Mouse (Mus musculus) lung, embryonic 15.5 days (tissue): Measurements from ENCODE around the gene Pgm5. TPM values are rescaled to one million over a fixed set of nuclear protein-coding genes. Genes with fewer than 3 reads are reported as not detected.
A peak's percentile ranks its signal among the peaks of the same experiment; 100 is the strongest.

Source experiments
- ATAC-seq: fragments of 200-750 bp; cut with Nextera tagmentation; 2 replicates; pipeline ENCODE4 v1.8.0; 2017; ENCODE audit warnings: moderate number of reproducible peaks, borderline replicate concordance; ENCODE audit not compliant: low FRiP score, low TSS enrichment; ENCODE audit errors: extremely low read depth
- H3K27ac ChIP-seq: fragments of 300-500 bp; sonication (generic); 2 replicates; pipeline ENCODE4 v1.5.1; 2015; ENCODE audit warnings: moderate library complexity, mild to moderate bottlenecking, inconsistent platforms
- H3K27me3 ChIP-seq: fragments of 300-500 bp; sonication (generic); 2 replicates; pipeline ENCODE4 v1.6.1; 2015; ENCODE audit warnings: inconsistent platforms
- H3K36me3 ChIP-seq: fragments of 300-500 bp; sonication (generic); 2 replicates; pipeline ENCODE4 v1.6.1; 2015; ENCODE audit warnings: inconsistent platforms
- H3K4me1 ChIP-seq: fragments of 300-500 bp; sonication (generic); 2 replicates; pipeline ENCODE4 v1.6.1; 2015; ENCODE audit warnings: inconsistent platforms
- H3K4me2 ChIP-seq: fragments of 300-500 bp; sonication (generic); 2 replicates; pipeline ENCODE4 v1.6.1; 2015; ENCODE audit warnings: inconsistent platforms, mild to moderate bottlenecking, moderate library complexity
- H3K4me3 ChIP-seq: fragments of 300-500 bp; sonication (generic); 2 replicates; pipeline ENCODE4 v1.5.1; 2015; ENCODE audit warnings: mild to moderate bottlenecking, inconsistent platforms
- H3K9ac ChIP-seq: fragments of 300-500 bp; sonication (generic); 2 replicates; pipeline ENCODE4 v1.6.1; 2015; ENCODE audit warnings: inconsistent platforms
- H3K9me3 ChIP-seq: fragments of 300-500 bp; sonication (generic); 2 replicates; pipeline ENCODE4 v1.6.1; 2016; ENCODE audit warnings: inconsistent platforms
- WGBS: fragments of 180-500 bp; shearing (Covaris S2); methylation state at CpG from one replicate; pipeline ENCODE4 v1.1.7; 2015; 5-methylcytosine and 5-hydroxymethylcytosine counted together
- polyA plus RNA-seq: library from polyadenylated mRNA; unstranded; fragments of >200 nt; fragmentation: Nextera tagmentation; extraction: Ambion mirVana; gene quantifications from 2 replicates; pipeline ENCODE4 v1.2.1, GENCODE M21; 2015

Pgm5 gene
- polyA plus RNA-seq, 1 experiment from 2014 or later: 3.0 TPM

- H3K27me3 ChIP-seq: no peaks in the 10 kb centered on the region
- no peak overlapping the region for H3K4me2 ChIP-seq
- H3K9me3 ChIP-seq: no peaks in the 10 kb centered on the region
- peaks cover 15% of the 10 kb centered on the region for H3K4me1 ChIP-seq
- ATAC-seq: no peak
- 40% methylated on average over 5 of the region's 5 CpGs for WGBS
- H3K4me3 ChIP-seq: no peak overlapping the region
- H3K27ac ChIP-seq: no peak overlapping the region
- H3K36me3 ChIP-seq: no peaks in the 10 kb centered on the region
- H3K9ac ChIP-seq: no peak overlapping the region
Measured at GRCm38 (mm10) chr19:24698651-24699050, 163.0 kb downstream of the Pgm5 start.

DNA sequence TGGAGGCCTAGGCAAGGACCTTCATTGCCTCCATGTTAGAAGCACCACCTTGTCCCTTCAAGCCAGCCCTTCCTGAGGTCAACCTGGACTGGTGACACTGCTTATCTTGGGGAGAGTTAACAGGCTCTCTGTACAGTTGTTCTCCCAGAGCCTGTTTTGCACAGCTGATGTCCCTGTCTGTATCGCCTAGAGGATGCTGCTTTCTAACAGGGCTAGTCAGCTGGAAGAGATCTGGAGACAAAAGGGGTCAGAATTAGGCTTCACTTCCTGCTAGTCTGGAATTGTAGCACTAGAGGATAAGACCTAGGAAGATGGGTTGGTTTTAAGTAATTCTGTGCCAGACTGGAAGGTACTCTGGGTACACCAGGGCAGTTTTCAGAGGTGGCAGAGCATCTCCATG, 163.7 kb downstream of the Pgm5 start:
- ATAC-seq: no peak
- peaks cover 14% of the 10 kb centered on the region for H3K4me1 ChIP-seq
- H3K27me3 ChIP-seq: no peaks in the 10 kb centered on the region
- no peak overlapping the region for H3K4me3 ChIP-seq
- H3K9me3 ChIP-seq: no peaks in the 10 kb centered on the region
- 77% methylated on average over 1 of the region's 1 CpGs for WGBS
- no peak overlapping the region for H3K9ac ChIP-seq
- no peaks in the 10 kb centered on the region for H3K36me3 ChIP-seq
- H3K4me2 ChIP-seq: no peak overlapping the region
- no peak overlapping the region for H3K27ac ChIP-seq

DNA sequence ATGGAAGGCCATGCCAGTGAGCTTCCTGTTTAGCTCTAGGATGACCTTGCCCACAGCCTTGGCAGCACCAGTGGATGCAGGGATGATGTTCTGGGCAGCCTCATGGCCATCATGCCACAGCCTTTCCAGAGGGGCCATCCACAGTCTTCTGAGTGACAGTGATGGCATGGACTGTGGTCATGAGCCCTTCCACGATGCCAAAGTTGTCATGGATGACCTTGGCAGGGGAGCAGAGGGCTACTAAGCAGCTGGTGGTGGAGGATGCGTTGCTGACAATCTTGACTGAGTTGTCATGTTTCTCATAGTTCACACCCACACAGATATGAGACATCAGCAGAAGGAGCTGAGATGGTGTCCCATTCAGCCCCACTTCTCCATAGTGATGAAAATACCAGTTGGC, 169.0 kb downstream of the Pgm5 start:
- no peak overlapping the region for H3K9ac ChIP-seq
- no peaks in the 10 kb centered on the region for H3K27me3 ChIP-seq
- no peak for ATAC-seq
- H3K4me3 ChIP-seq: no peak overlapping the region
- no peak overlapping the region for H3K4me2 ChIP-seq
- no peak overlapping the region for H3K27ac ChIP-seq
- no peaks in the 10 kb centered on the region for H3K9me3 ChIP-seq
- no peaks in the 10 kb centered on the region for H3K36me3 ChIP-seq
- WGBS: 76% methylated on average over 2 of the region's 2 CpGs
- H3K4me1 ChIP-seq: 0 out of 2 replicates have a peak, but pooled peaks cover 4% of the 10 kb centered on the region

DNA sequence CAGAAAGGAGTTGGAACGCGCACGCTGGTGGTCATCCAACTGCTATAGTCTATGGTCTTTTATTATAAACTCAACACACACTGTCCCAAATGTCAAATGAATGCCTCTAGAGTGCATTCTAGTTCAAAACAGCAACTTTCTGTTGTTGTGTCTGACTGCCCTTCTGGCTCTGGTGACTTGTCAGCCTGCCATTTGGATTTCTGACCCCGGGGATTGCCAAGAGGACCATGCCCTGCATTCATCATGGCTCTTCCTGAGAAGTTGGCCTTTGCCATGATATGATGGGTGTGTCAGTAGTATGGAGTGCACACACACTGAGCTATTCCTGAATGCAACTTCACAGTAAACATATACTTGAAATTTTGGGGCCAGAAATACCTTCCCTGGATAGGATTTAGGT, 172.1 kb downstream of the Pgm5 start:
- no peak for ATAC-seq
- Histone ChIP-seq H3K9ac (no peak overlapping the region), H3K27ac (no peak overlapping the region), H3K4me1 (0 out of 2 replicates have a peak, but pooled peaks cover 4% of the 10 kb centered on the region), H3K4me3 (no peak overlapping the region), H3K27me3 (no peaks in the 10 kb centered on the region), H3K36me3 (no peaks in the 10 kb centered on the region), H3K9me3 (no peaks in the 10 kb centered on the region), H3K4me2 (no peak overlapping the region)
- 94% methylated on average over 4 of the region's 4 CpGs for WGBS

GRCm38 (mm10) chr19:24688327-24688726, 173.3 kb downstream of the Pgm5 start:
- no peak overlapping the region for H3K4me3 ChIP-seq
- 72% methylated on average over 6 of the region's 6 CpGs for WGBS
- ATAC-seq: no peak

DNA sequence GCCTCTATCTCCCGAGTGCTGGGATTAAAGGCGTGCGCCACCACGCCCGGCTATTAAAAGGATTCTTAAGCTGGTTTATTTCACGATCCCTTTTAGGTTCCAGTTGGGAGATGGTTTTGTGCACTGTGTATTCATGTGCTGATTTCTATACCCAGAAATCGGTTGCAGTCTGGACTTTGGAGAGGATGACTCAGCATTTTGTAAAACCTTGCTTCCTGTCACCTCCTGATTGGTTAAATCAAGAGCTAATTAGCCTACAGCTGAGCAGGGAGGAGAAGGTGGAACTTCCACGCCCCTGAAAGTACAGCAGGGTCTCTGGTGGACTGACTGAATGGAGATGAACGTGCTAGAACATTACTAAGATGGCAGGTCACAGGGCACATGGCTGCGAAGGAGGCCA, 175.2 kb downstream of the Pgm5 start:
- Histone ChIP-seq H3K4me1 (0 out of 2 replicates have a peak, but pooled peaks cover 2% of the 10 kb centered on the region), H3K36me3 (no peaks in the 10 kb centered on the region), H3K9ac (no peak overlapping the region), H3K4me2 (no peak overlapping the region), H3K4me3 (no peak overlapping the region), H3K27me3 (no peaks in the 10 kb centered on the region), H3K27ac (no peak overlapping the region), H3K9me3 (no peaks in the 10 kb centered on the region)
- ATAC-seq: no peak
- WGBS: 82% methylated on average over 10 of the region's 10 CpGs

More at GRCm38 (mm10) chr19:24688327-24688726, 173.3 kb downstream of the Pgm5 start:
- Histone ChIP-seq H3K27me3 (no peaks in the 10 kb centered on the region), H3K4me2 (no peak overlapping the region), H3K4me1 (0 out of 2 replicates have a peak, but pooled peaks cover 4% of the 10 kb centered on the region), H3K27ac (no peak overlapping the region), H3K9me3 (no peaks in the 10 kb centered on the region), H3K9ac (no peak overlapping the region), H3K36me3 (no peaks in the 10 kb centered on the region)

- no peaks in the 10 kb centered on the region for H3K4me1 ChIP-seq
- H3K4me3 ChIP-seq: no peak overlapping the region
- H3K27me3 ChIP-seq: no peaks in the 10 kb centered on the region
- H3K4me2 ChIP-seq: no peak overlapping the region
- 43% methylated on average over 12 of the region's 12 CpGs for WGBS
- no peak overlapping the region for H3K27ac ChIP-seq
- no peak for ATAC-seq
- no peak overlapping the region for H3K9ac ChIP-seq
- no peaks in the 10 kb centered on the region for H3K9me3 ChIP-seq
- no peaks in the 10 kb centered on the region for H3K36me3 ChIP-seq
Measured at GRCm38 (mm10) chr19:24683016-24683720, 178.5 kb downstream of the Pgm5 start.

- H3K27me3 ChIP-seq: no peaks in the 10 kb centered on the region
- no peak overlapping the region for H3K4me2 ChIP-seq
- whole genome bisulfite sequencing: 61% methylated on average over 8 of the region's 8 CpGs
- H3K4me3 ChIP-seq: no peak overlapping the region
- no peak overlapping the region for H3K27ac ChIP-seq
- H3K9me3 ChIP-seq: no peaks in the 10 kb centered on the region
- ATAC-seq: no peak
- H3K4me1 ChIP-seq: no peaks in the 10 kb centered on the region
- no peaks in the 10 kb centered on the region for H3K36me3 ChIP-seq
- H3K9ac ChIP-seq: no peak overlapping the region
Measured at GRCm38 (mm10) chr19:24677242-24677984, 184.2 kb downstream of the Pgm5 start.

GRCm38 (mm10) chr19:24676429-24676828, 185.2 kb downstream of the Pgm5 start:
- Histone ChIP-seq H3K36me3 (no peaks in the 10 kb centered on the region), H3K4me3 (no peak overlapping the region), H3K27me3 (no peaks in the 10 kb centered on the region), H3K9me3 (no peaks in the 10 kb centered on the region), H3K9ac (no peak overlapping the region), H3K4me2 (no peak overlapping the region), H3K4me1 (peaks cover 8% of the 10 kb centered on the region), H3K27ac (no peak overlapping the region)
- no peak for ATAC-seq
- WGBS: 70% methylated on average over 7 of the region's 7 CpGs

- Histone ChIP-seq H3K27me3 (no peaks in the 10 kb centered on the region), H3K4me3 (no peak within 1 kb of the TSS), H3K9me3 (no peaks in the 10 kb centered on the region), H3K27ac (peak within 1 kb of the TSS; percentile 70), H3K36me3 (no peaks in the 10 kb centered on the region), H3K4me1 (peaks cover 8% of the 10 kb centered on the region), H3K4me2 (peak within 1 kb of the TSS; percentile 33; the same call in 1 of the 2 replicates), H3K9ac (no peak within 1 kb of the TSS)
- WGBS: 61% methylated on average over 3 of the region's 4 CpGs
- no peak for ATAC-seq
Measured at GRCm38 (mm10) chr19:24673762-24674161, 187.9 kb downstream of the Pgm5 start, which contains the start of gene Tmem252. Gene Tmem252, plus strand, starts transcription at chr19:24674008.

DNA sequence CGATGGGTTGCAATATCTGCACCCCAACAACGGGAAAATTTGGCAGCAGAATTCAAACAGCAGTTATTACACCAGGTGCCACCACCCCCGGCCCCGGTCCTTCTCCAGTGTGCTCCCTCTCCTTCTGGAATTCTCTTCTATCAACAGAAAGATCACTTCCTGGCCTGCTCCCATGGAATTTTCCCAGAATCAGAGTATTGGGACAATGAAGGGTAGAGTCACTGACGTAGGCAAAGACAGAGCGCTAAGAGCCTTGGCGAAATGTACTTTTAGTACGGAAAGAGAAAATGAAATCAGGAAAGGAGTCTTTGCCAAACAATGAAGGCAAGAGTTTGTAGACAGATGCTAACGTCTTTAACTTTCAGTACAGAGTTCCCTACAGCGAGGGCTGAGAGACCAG, 188.3 kb downstream of the Pgm5 start:
- Histone ChIP-seq H3K4me3 (no peak overlapping the region), H3K9ac (no peak overlapping the region), H3K27me3 (no peaks in the 10 kb centered on the region), H3K9me3 (no peaks in the 10 kb centered on the region), H3K27ac (peak overlapping the region; percentile 70), H3K4me1 (peaks cover 8% of the 10 kb centered on the region), H3K4me2 (no peak overlapping the region), H3K36me3 (no peaks in the 10 kb centered on the region)
- ATAC-seq: no peak
- 52% methylated on average over 10 of the region's 10 CpGs for WGBS

DNA sequence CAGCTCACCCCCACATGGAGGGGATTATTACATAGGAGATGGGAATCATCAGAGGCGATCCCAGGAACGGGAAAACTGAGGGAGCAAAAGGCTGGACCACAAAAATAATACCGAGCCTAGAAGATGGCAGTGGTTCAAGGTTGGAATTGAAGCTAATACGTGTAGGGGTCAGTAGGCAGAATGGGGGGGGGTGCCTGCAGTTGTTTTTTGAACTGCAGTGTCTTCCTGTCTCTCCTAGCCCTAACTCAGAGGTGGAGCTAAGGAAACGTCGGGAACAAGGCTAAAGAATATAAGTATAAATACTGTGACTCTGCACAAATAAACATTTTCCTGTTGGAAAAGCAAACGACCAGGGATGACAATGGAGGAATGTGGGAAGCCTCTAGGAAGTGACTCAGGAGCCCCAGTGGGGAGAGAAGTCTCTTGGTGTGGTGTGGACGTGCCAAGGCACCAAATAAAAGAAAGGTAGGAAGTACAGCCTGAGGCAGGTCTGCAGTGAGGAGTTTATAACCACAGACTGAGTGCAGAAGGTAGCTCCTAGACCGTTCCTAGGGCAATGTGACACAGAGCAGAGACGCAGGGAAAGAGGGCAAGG, 189.2 kb downstream of the Pgm5 start:
- H3K27me3 ChIP-seq: no peaks in the 10 kb centered on the region
- H3K36me3 ChIP-seq: no peaks in the 10 kb centered on the region
- H3K9me3 ChIP-seq: no peaks in the 10 kb centered on the region
- peaks cover 8% of the 10 kb centered on the region for H3K4me1 ChIP-seq
- no peak overlapping the region for H3K4me3 ChIP-seq
- peak; percentile 31; the same call in 1 of the 2 replicates for ATAC-seq
- 39% methylated on average over 10 of the region's 10 CpGs for WGBS
- H3K9ac ChIP-seq: no peak overlapping the region
- H3K4me2 ChIP-seq: no peak overlapping the region
- H3K27ac ChIP-seq: peak overlapping the region; percentile 70
